Mouse (Mus musculus): ENCODE results near the gene Rin3. TPM values are rescaled to one million over a fixed set of nuclear protein-coding genes. Genes with fewer than 3 reads are reported as not detected.

Gene Rin3
- polyA plus RNA-seq, 1 experiment from 2014 or later = 17.7 TPM

DNA sequence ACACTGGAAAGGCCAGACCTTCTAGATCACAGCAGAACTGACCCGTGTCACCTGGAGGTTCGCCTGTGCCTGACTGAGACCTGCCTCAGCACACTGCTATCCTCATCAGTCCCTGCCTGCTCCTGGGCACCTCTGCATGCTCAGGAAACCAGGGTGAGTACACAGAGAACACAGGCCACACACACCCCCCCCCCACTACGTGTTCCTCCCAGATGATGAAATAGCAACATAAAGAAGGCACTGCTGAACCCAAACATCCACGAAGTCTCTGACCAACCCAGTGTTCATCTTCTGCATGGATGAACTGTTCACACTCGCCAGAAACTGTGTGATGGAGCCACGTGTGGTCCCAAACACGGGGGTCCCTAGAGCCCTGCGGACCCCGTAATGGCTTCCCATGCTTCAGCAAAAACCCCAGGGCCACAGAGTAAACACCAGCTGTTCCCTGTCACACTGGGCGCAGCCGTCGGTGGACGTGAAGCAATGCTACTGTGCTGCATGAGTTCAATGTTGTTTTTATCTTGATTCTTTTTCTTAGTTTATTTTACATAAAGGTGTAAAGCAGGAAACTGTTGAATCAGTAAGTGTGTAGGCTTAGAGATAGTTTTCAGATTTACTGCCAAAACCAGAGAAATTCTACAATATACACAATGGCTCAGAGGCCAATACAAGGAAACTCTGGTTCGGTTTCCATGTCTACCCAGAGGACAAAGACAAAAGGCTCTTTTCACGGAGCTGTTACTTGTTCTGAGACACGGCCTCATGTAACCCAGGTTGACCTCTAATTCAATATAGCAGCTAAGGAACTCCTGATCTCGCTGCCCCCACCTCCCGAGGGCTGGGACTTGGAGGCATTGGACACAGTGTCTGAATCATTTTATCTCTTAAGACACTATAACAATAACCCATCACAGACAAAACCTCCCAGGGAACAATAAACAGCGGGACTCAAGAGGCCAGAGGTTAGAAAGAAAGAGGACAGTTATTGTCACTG is 113.4 kb downstream of the Rin3 start:
- 0 out of 2 replicates have a peak overlapping the region, but pooled peaks have one; percentile 23 for H3K27ac ChIP-seq (ENCODE audit: low read length)
- ATAC-seq = peak; percentile 62
- 40% methylated on average over 19 of the region's 19 CpGs for WGBS
- no peak for TF ChIP-seq CTCF (IDR thresholded peaks at IDR 0.05)
- TF ChIP-seq EP300 (IDR thresholded peaks at IDR 0.05) = no peak
- no peak overlapping the region for H3K4me2 ChIP-seq (replicated peaks; ENCODE audit: low read depth, low read length)
- no peak overlapping the region; the same call in 1 of the 2 replicates for H3K9ac ChIP-seq (replicated peaks; ENCODE audit: low read depth)
- H3K9me3 ChIP-seq (ENCODE audit: low read length) = no peaks in the 10 kb centered on the region
- H3K36me3 ChIP-seq (ENCODE audit: insufficient read depth, low read length) = 0 out of 2 replicates have a peak, but pooled peaks cover 12% of the 10 kb centered on the region
- H3K27me3 ChIP-seq (replicated peaks; ENCODE audit: insufficient read depth, low read length) = no peaks in the 10 kb centered on the region
- peak; percentile 50 for DNase-seq (ENCODE audit: low spot score)
- H3K4me3 ChIP-seq (ENCODE audit: low read depth, low read length) = no peak overlapping the region
- H3K4me1 ChIP-seq (ENCODE audit: insufficient read depth, low read depth, low read length) = peaks cover 4% of the 10 kb centered on the region; the same call in 1 of the 2 replicates

DNA sequence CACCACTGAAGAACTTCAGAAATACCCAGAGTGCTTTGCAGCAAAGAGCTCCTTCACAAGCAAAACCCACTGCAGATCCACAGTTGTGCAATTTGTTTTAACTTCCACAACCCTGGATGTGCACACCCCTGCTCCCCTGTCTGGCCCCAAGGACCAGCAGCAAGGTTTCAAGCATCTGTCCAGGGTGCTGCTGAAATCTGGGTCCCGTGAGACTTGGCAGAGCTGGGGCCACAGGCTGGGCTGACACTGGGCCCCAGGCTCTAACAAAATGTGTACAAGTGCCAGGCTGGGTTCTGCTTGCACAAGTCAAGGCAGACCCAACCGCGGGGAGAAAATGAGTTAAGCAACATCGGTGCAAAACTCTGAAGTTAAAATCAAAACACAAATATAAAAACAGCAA is 115.7 kb downstream of the Rin3 start:
- H3K4me2 ChIP-seq (replicated peaks; ENCODE audit: low read depth, low read length) = no peak overlapping the region
- 71% methylated on average over 4 of the region's 4 CpGs for WGBS
- TF ChIP-seq CTCF (IDR thresholded peaks at IDR 0.05) = no peak
- TF ChIP-seq EP300 (IDR thresholded peaks at IDR 0.05) = no peak
- no peaks in the 10 kb centered on the region for H3K27me3 ChIP-seq (replicated peaks; ENCODE audit: insufficient read depth, low read length)
- 0 out of 2 replicates have a peak, but pooled peaks cover 21% of the 10 kb centered on the region for H3K36me3 ChIP-seq (ENCODE audit: insufficient read depth, low read length)
- H3K27ac ChIP-seq (ENCODE audit: low read length) = no peak overlapping the region
- H3K9me3 ChIP-seq (ENCODE audit: low read length) = no peaks in the 10 kb centered on the region
- ATAC-seq = no peak
- H3K4me3 ChIP-seq (ENCODE audit: low read depth, low read length) = no peak overlapping the region
- peaks cover 4% of the 10 kb centered on the region; the same call in 1 of the 2 replicates for H3K4me1 ChIP-seq (ENCODE audit: insufficient read depth, low read depth, low read length)
- H3K9ac ChIP-seq (replicated peaks; ENCODE audit: low read depth) = no peak overlapping the region
- no peak for DNase-seq (ENCODE audit: low spot score)

DNA sequence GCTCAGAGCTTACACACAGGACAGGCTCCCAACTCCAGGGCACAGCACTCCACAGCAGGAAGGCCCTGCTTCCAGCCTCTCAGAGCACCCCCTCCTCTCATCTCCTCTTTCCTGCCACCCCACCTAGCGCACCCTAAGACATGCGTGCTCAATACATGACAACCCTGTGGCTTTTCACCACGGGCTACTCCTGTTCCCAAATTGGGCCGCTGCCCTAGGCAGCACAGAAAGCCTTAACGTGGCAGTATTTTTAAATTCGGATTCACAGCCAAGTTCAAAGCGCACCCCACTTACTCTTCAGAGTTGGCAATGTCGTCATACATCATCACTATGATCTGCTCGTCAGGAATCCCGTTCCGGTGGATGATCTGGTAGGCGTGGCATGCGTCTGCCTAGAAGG is 130.3 kb downstream of the Rin3 start:
- Histone ChIP-seq H3K36me3 (ENCODE audit: insufficient read depth, low read length) (no peaks in the 10 kb centered on the region), H3K9ac (replicated peaks; ENCODE audit: low read depth) (no peak overlapping the region), H3K27ac (ENCODE audit: low read length) (no peak overlapping the region), H3K4me1 (ENCODE audit: insufficient read depth, low read depth, low read length) (no peaks in the 10 kb centered on the region), H3K4me3 (ENCODE audit: low read depth, low read length) (no peak overlapping the region), H3K27me3 (replicated peaks; ENCODE audit: insufficient read depth, low read length) (no peaks in the 10 kb centered on the region), H3K9me3 (ENCODE audit: low read length) (no peaks in the 10 kb centered on the region), H3K4me2 (replicated peaks; ENCODE audit: low read depth, low read length) (no peak overlapping the region)
- TF ChIP-seq EP300 (IDR thresholded peaks at IDR 0.05) (no peak), CTCF (IDR thresholded peaks at IDR 0.05) (no peak)
- ATAC-seq (no peak), DNase-seq (ENCODE audit: low spot score) (no peak)
- 90% methylated on average over 13 of the region's 13 CpGs for WGBS

DNA sequence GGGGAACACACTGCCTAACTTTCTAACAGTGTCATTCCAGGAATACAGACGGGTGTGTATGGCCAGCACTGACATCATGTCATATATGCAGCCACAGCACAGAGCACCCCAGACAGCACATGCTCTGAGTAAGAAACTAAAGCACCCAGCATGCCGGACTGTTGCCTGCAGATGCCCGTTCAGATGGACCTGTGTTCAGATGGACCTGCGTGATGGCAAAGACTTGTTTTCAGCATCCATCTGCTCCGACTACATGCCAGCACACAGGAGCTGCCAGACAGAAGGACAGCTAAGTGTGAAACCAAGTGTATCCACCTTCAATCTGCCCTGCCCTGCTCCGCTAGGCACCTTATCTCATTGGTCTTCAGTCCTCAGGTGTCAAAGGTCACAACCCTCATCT is 131.8 kb downstream of the Rin3 start:
- no peaks in the 10 kb centered on the region for H3K27me3 ChIP-seq (replicated peaks; ENCODE audit: insufficient read depth, low read length)
- no peaks in the 10 kb centered on the region for H3K36me3 ChIP-seq (ENCODE audit: insufficient read depth, low read length)
- no peak for DNase-seq (ENCODE audit: low spot score)
- no peak overlapping the region for H3K27ac ChIP-seq (ENCODE audit: low read length)
- peaks cover 2% of the 10 kb centered on the region; the same call in 1 of the 2 replicates for H3K4me1 ChIP-seq (ENCODE audit: insufficient read depth, low read depth, low read length)
- no peak overlapping the region for H3K4me2 ChIP-seq (replicated peaks; ENCODE audit: low read depth, low read length)
- H3K9ac ChIP-seq (replicated peaks; ENCODE audit: low read depth) = no peak overlapping the region
- TF ChIP-seq EP300 (IDR thresholded peaks at IDR 0.05) = no peak
- TF ChIP-seq CTCF (IDR thresholded peaks at IDR 0.05) = no peak
- ATAC-seq = no peak
- no peaks in the 10 kb centered on the region for H3K9me3 ChIP-seq (ENCODE audit: low read length)
- H3K4me3 ChIP-seq (ENCODE audit: low read depth, low read length) = no peak overlapping the region
- 87% methylated on average over 6 of the region's 6 CpGs for WGBS

DNA sequence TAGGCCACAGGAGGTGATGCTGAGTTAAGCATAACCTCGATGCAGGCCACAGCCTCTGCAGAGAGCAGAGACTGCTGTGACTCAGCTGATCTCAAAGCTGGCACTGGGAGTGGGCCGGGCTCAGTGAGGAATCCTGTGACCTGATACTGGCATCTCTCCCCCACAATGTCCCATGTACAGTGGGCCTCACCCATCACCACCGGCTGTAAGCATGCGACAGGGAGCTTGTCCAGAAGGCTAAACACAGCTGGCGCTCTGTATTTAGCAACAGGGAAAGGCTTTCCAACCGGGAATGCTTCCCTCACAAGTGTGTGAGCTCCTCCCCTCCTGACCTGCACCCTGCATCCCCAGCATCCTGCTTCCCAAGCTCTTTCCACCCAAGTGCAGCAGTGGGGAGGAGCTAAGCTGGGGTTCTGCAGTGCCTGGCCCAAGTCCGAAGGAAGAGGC is 133.6 kb downstream of the Rin3 start:
- H3K27ac ChIP-seq (ENCODE audit: low read length) = no peak overlapping the region
- ATAC-seq (peak; percentile 83), DNase-seq (ENCODE audit: low spot score) (peak; percentile 66)
- peaks cover 11% of the 10 kb centered on the region; the same call in 1 of the 2 replicates for H3K4me1 ChIP-seq (ENCODE audit: insufficient read depth, low read depth, low read length)
- H3K9me3 ChIP-seq (ENCODE audit: low read length) = no peaks in the 10 kb centered on the region
- H3K9ac ChIP-seq (replicated peaks; ENCODE audit: low read depth) = no peak overlapping the region
- WGBS = 26% methylated on average over 7 of the region's 7 CpGs
- H3K27me3 ChIP-seq (replicated peaks; ENCODE audit: insufficient read depth, low read length) = no peaks in the 10 kb centered on the region
- no peaks in the 10 kb centered on the region for H3K36me3 ChIP-seq (ENCODE audit: insufficient read depth, low read length)
- no peak overlapping the region for H3K4me2 ChIP-seq (replicated peaks; ENCODE audit: low read depth, low read length)
- H3K4me3 ChIP-seq (ENCODE audit: low read depth, low read length) = no peak overlapping the region
- TF ChIP-seq EP300 (IDR thresholded peaks at IDR 0.05) (no peak), CTCF (IDR thresholded peaks at IDR 0.05) (no peak)

DNA sequence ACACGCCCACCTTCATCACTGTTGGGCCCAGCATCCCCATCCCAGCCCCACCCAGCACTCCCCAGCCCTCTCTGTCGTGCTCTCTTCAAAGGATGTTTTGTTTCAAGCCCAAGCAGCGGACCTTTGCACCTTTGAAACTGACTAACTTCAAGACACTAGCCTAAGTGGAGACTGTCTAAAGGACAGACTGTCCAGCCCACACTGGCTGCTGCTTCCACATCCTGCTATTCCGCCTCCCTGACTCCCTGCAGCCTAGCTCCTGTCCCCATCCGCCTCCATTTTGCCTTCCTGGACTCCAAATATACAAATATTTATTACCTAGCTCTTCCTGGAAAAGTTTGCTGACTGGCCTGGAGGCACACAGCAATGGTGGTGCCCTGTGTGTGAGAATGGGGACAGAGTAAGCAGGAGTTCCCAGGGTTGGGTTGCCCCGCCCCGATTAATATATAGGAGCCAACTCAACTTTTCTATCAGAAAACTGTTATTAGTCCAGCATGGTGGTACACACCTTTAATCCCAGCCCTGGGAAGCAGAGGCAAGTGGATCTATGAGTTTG is 134.2 kb downstream of the Rin3 start:
- WGBS = 79% methylated on average over 7 of the region's 7 CpGs
- no peak for DNase-seq (ENCODE audit: low spot score)
- Histone ChIP-seq H3K27ac (ENCODE audit: low read length) (no peak overlapping the region), H3K4me1 (ENCODE audit: insufficient read depth, low read depth, low read length) (peaks cover 11% of the 10 kb centered on the region; the same call in 1 of the 2 replicates), H3K27me3 (replicated peaks; ENCODE audit: insufficient read depth, low read length) (no peaks in the 10 kb centered on the region), H3K9me3 (ENCODE audit: low read length) (no peaks in the 10 kb centered on the region), H3K4me2 (replicated peaks; ENCODE audit: low read depth, low read length) (no peak overlapping the region), H3K9ac (replicated peaks; ENCODE audit: low read depth) (no peak overlapping the region), H3K4me3 (ENCODE audit: low read depth, low read length) (no peak overlapping the region), H3K36me3 (ENCODE audit: insufficient read depth, low read length) (no peaks in the 10 kb centered on the region)
- ATAC-seq = no peak
- TF ChIP-seq EP300 (IDR thresholded peaks at IDR 0.05) = no peak
- no peak for TF ChIP-seq CTCF (IDR thresholded peaks at IDR 0.05)

All from lung, postnatal 0 days (tissue).